Mouse (Mus musculus) limb, embryonic 10.5 days (tissue): ENCODE measurements around the gene Rnd3. TPM values are rescaled to one million over a fixed set of nuclear protein-coding genes. Genes with fewer than 3 reads are reported as not detected.

Experiments used
- DNase-seq: peaks from one replicate; pipeline ENCODE4 v3.0.0-alpha.2; 2017; ENCODE audit warnings: low spot score
- H3K27ac ChIP-seq: fragments of 300-500 bp; sonication (generic); 2 replicates; pipeline ENCODE4 v1.5.1; 2016; ENCODE audit warnings: mild to moderate bottlenecking
- H3K27me3 ChIP-seq: fragments of 300-500 bp; sonication (generic); 2 replicates; pipeline ENCODE4 v1.6.1; 2016; ENCODE audit warnings: low read depth, mild to moderate bottlenecking; ENCODE audit not compliant: poor library complexity, severe bottlenecking
- H3K36me3 ChIP-seq: fragments of 300-500 bp; sonication (generic); 2 replicates; pipeline ENCODE4 v1.6.1; 2016; ENCODE audit warnings: mild to moderate bottlenecking, moderate library complexity
- H3K4me1 ChIP-seq: fragments of 300-500 bp; sonication (generic); 2 replicates; pipeline ENCODE4 v1.6.1; 2016
- H3K4me3 ChIP-seq: fragments of 300-500 bp; sonication (generic); 2 replicates; pipeline ENCODE4 v1.5.1; 2016; ENCODE audit warnings: mild to moderate bottlenecking, moderate library complexity
- H3K9me3 ChIP-seq: fragments of 300-500 bp; sonication (generic); replicated peaks from 2 replicates; pipeline ENCODE4 v1.6.1; 2016; ENCODE audit warnings: mild to moderate bottlenecking
- WGBS: fragments of 180-500 bp; shearing (Covaris S2); methylation state at CpG from one replicate; pipeline ENCODE4 v1.1.7; 2016; 5-methylcytosine and 5-hydroxymethylcytosine counted together
- polyA plus RNA-seq: library from polyadenylated mRNA; unstranded; fragments of >200 nt; fragmentation: Nextera tagmentation; extraction: Ambion mirVana; gene quantifications from 2 replicates; pipeline ENCODE4 v1.2.1, GENCODE M21; 2016

The Rnd3 gene
- 88.6 and 111 TPM in 2 replicates for polyA plus RNA-seq

GRCm38 (mm10) chr2:51148975-51149374 lies at the start of gene Rnd3:
Gene Rnd3 (minus strand): TSS chr2:51149111.
- Histone ChIP-seq H3K9me3 (no peaks in the 10 kb centered on the region), H3K4me3 (peak within 1 kb of the TSS; percentile 66), H3K27ac (peak within 1 kb of the TSS; percentile 96), H3K27me3 (0 out of 2 replicates have a peak, but pooled peaks cover 3% of the 10 kb centered on the region), H3K36me3 (peaks cover 14% of the 10 kb centered on the region), H3K4me1 (peaks cover 25% of the 10 kb centered on the region)
- under 1% methylated on average over 25 of the region's 25 CpGs for WGBS
- DNase-seq: peak; percentile 96

GRCm38 (mm10) chr2:51192319-51192718 lies 43.4 kb upstream of the Rnd3 start:
- H3K4me3 ChIP-seq: no peak overlapping the region
- no peaks in the 10 kb centered on the region for H3K9me3 ChIP-seq
- 68% methylated on average over 2 of the region's 2 CpGs for WGBS
- H3K36me3 ChIP-seq: no peaks in the 10 kb centered on the region
- no peak for DNase-seq
- no peaks in the 10 kb centered on the region for H3K27me3 ChIP-seq
- no peak overlapping the region for H3K27ac ChIP-seq
- no peaks in the 10 kb centered on the region for H3K4me1 ChIP-seq

GRCm38 (mm10) chr2:51185762-51186161 lies 36.9 kb upstream of the Rnd3 start:
- H3K36me3 ChIP-seq: no peaks in the 10 kb centered on the region
- 91% methylated on average over 2 of the region's 2 CpGs for WGBS
- H3K27ac ChIP-seq: no peak overlapping the region
- H3K4me1 ChIP-seq: no peaks in the 10 kb centered on the region
- DNase-seq: no peak
- H3K4me3 ChIP-seq: no peak overlapping the region
- no peaks in the 10 kb centered on the region for H3K9me3 ChIP-seq
- H3K27me3 ChIP-seq: no peaks in the 10 kb centered on the region

- Histone ChIP-seq H3K27me3 (no peaks in the 10 kb centered on the region), H3K27ac (no peak overlapping the region), H3K36me3 (no peaks in the 10 kb centered on the region), H3K4me1 (peaks cover 4% of the 10 kb centered on the region), H3K9me3 (no peaks in the 10 kb centered on the region), H3K4me3 (no peak overlapping the region)
- no peak for DNase-seq
- 91% methylated on average over 4 of the region's 4 CpGs for WGBS
These were observed 34.1 kb upstream of the Rnd3 start for GRCm38 (mm10) chr2:51182990-51183389.

GRCm38 (mm10) chr2:51181376-51181775 lies 32.5 kb upstream of the Rnd3 start:
- Histone ChIP-seq H3K36me3 (no peaks in the 10 kb centered on the region), H3K27ac (no peak overlapping the region), H3K27me3 (no peaks in the 10 kb centered on the region), H3K9me3 (no peaks in the 10 kb centered on the region), H3K4me1 (peaks cover 4% of the 10 kb centered on the region), H3K4me3 (no peak overlapping the region)
- DNase-seq: no peak

- H3K36me3 ChIP-seq: no peaks in the 10 kb centered on the region
- no peak for DNase-seq
- 85% methylated on average over 3 of the region's 3 CpGs for whole genome bisulfite sequencing
- no peaks in the 10 kb centered on the region for H3K9me3 ChIP-seq
- no peak overlapping the region for H3K4me3 ChIP-seq
- peaks cover 4% of the 10 kb centered on the region for H3K4me1 ChIP-seq
- no peak overlapping the region for H3K27ac ChIP-seq
- no peaks in the 10 kb centered on the region for H3K27me3 ChIP-seq
These were observed 30.2 kb upstream of the Rnd3 start for GRCm38 (mm10) chr2:51179096-51179495.

GRCm38 (mm10) chr2:51177615-51178014 lies 28.7 kb upstream of the Rnd3 start:
- Histone ChIP-seq H3K27ac (no peak overlapping the region), H3K27me3 (no peaks in the 10 kb centered on the region), H3K36me3 (no peaks in the 10 kb centered on the region), H3K9me3 (no peaks in the 10 kb centered on the region), H3K4me1 (peaks cover 4% of the 10 kb centered on the region), H3K4me3 (no peak overlapping the region)
- no peak for DNase-seq
- WGBS: 82% methylated on average over 3 of the region's 3 CpGs

- no peaks in the 10 kb centered on the region for H3K36me3 ChIP-seq
- H3K27ac ChIP-seq: no peak overlapping the region
- peaks cover 7% of the 10 kb centered on the region for H3K4me1 ChIP-seq
- 93% methylated on average over 5 of the region's 5 CpGs for WGBS
- no peaks in the 10 kb centered on the region for H3K9me3 ChIP-seq
- H3K27me3 ChIP-seq: no peaks in the 10 kb centered on the region
- H3K4me3 ChIP-seq: no peak overlapping the region
- DNase-seq: no peak
These were observed 26.4 kb upstream of the Rnd3 start for GRCm38 (mm10) chr2:51175276-51175675.

- no peak for DNase-seq
- H3K4me3 ChIP-seq: no peak overlapping the region
- H3K27me3 ChIP-seq: no peaks in the 10 kb centered on the region
- H3K4me1 ChIP-seq: 0 out of 2 replicates have a peak, but pooled peaks cover under 1% of the 10 kb centered on the region
- 95% methylated on average over 2 of the region's 2 CpGs for WGBS
- H3K36me3 ChIP-seq: no peaks in the 10 kb centered on the region
- H3K9me3 ChIP-seq: no peaks in the 10 kb centered on the region
- H3K27ac ChIP-seq: no peak overlapping the region
These were observed 12.2 kb upstream of the Rnd3 start for GRCm38 (mm10) chr2:51161110-51161509.

- H3K36me3 ChIP-seq: peaks cover 19% of the 10 kb centered on the region
- peak overlapping the region; percentile 96 for H3K27ac ChIP-seq
- H3K4me3 ChIP-seq: peak overlapping the region; percentile 66
- H3K27me3 ChIP-seq: 0 out of 2 replicates have a peak, but pooled peaks cover 3% of the 10 kb centered on the region
- 0% methylated on average over 20 of the region's 20 CpGs for WGBS
- no peaks in the 10 kb centered on the region for H3K9me3 ChIP-seq
- DNase-seq: peak; percentile 71
- peaks cover 30% of the 10 kb centered on the region for H3K4me1 ChIP-seq
These were observed 457 bp downstream of the Rnd3 start for GRCm38 (mm10) chr2:51148454-51148853.

- DNase-seq: no peak
- H3K27me3 ChIP-seq: 0 out of 2 replicates have a peak, but pooled peaks cover 3% of the 10 kb centered on the region
- peak overlapping the region; percentile 96 for H3K27ac ChIP-seq
- peaks cover 34% of the 10 kb centered on the region for H3K4me1 ChIP-seq
- no peaks in the 10 kb centered on the region for H3K9me3 ChIP-seq
- peaks cover 23% of the 10 kb centered on the region for H3K36me3 ChIP-seq
- peak overlapping the region; percentile 66 for H3K4me3 ChIP-seq
- under 1% methylated on average over 20 of the region's 20 CpGs for WGBS
These were observed 875 bp downstream of the Rnd3 start for GRCm38 (mm10) chr2:51148065-51148407.

- WGBS: under 1% methylated on average over 45 of the region's 45 CpGs
- Histone ChIP-seq H3K4me1 (peaks cover 40% of the 10 kb centered on the region), H3K36me3 (peaks cover 29% of the 10 kb centered on the region), H3K27me3 (0 out of 2 replicates have a peak, but pooled peaks cover 3% of the 10 kb centered on the region), H3K4me3 (peak overlapping the region; percentile 66), H3K9me3 (no peaks in the 10 kb centered on the region), H3K27ac (peak overlapping the region; percentile 96)
- DNase-seq: peak; percentile 84
These were observed 1.4 kb downstream of the Rnd3 start for GRCm38 (mm10) chr2:51147318-51148064.

- Histone ChIP-seq H3K4me3 (peak overlapping the region; percentile 66), H3K4me1 (peaks cover 46% of the 10 kb centered on the region), H3K27ac (peak overlapping the region; percentile 96), H3K27me3 (0 out of 2 replicates have a peak, but pooled peaks cover 3% of the 10 kb centered on the region), H3K36me3 (peaks cover 33% of the 10 kb centered on the region), H3K9me3 (no peaks in the 10 kb centered on the region)
- WGBS: under 1% methylated on average over 18 of the region's 18 CpGs
- peak; percentile 76 for DNase-seq
These were observed 2.0 kb downstream of the Rnd3 start for GRCm38 (mm10) chr2:51146871-51147317.
